Mouse (Mus musculus) MEL (cell line): Measurements from ENCODE around the gene Ttc6. TPM values are rescaled to one million over a fixed set of nuclear protein-coding genes. Genes with fewer than 3 reads are reported as not detected.

ENCODE experiments used
- DNase-seq: peaks from one replicate; pipeline ENCODE4 v3.0.0; 2011; ENCODE audit warnings: low read depth, low spot score
- H3K27ac ChIP-seq: 2 replicates; pipeline ENCODE4 v1.5.1; 2012; ENCODE audit warnings: low read depth, mild to moderate bottlenecking, control low read depth, low read length, moderate library complexity; ENCODE audit not compliant: control insufficient read depth
- H3K27me3 ChIP-seq, 2 experiments: fragments of 150-350 bp in 1 of 2; sonication (generic) in 1 of 2; 2 replicates each; pipeline ENCODE4 v1.6.1; 2012; ENCODE audit warnings: low read length in 2 of 2, mild to moderate bottlenecking in 2 of 2, improper control_type of control experiment in 1 of 2, moderate library complexity in 1 of 2; ENCODE audit not compliant: insufficient read depth in 2 of 2, control insufficient read depth in 1 of 2
- H3K36me3 ChIP-seq, 2 experiments: 2 replicates each; pipeline ENCODE4 v1.6.1; 2012 to 2014; ENCODE audit warnings: low read length in 2 of 2, improper control_type of control experiment in 1 of 2, inconsistent platforms in 1 of 2, mild to moderate bottlenecking in 1 of 2; ENCODE audit not compliant: insufficient read depth in 2 of 2, control insufficient read depth in 1 of 2
- H3K4me1 ChIP-seq, 2 experiments: fragments of 150-350 bp in 1 of 2; sonication (generic) in 1 of 2; 2 replicates each; pipeline ENCODE4 v1.6.1; 2012; ENCODE audit warnings: low read length in 2 of 2, improper control_type of control experiment in 1 of 2, mild to moderate bottlenecking in 1 of 2; ENCODE audit not compliant: insufficient read depth in 2 of 2, control insufficient read depth in 1 of 2
- H3K4me3 ChIP-seq, 2 experiments: fragments of 150-350 bp in 1 of 2; sonication (generic) in 1 of 2; 2 replicates each; pipeline ENCODE4 v1.5.1; 2012; ENCODE audit warnings: low read depth in 2 of 2, low read length in 2 of 2, mild to moderate bottlenecking in 2 of 2, moderate library complexity in 2 of 2, control low read depth in 1 of 2, improper control_type of control experiment in 1 of 2; ENCODE audit not compliant: control insufficient read depth in 1 of 2, insufficient read depth in 1 of 2
- H3K79me2 ChIP-seq: 2 replicates; pipeline ENCODE4 v1.6.1; 2012; ENCODE audit warnings: mild to moderate bottlenecking, low read length, moderate library complexity; ENCODE audit not compliant: control insufficient read depth, poor library complexity, insufficient read depth
- H3K9ac ChIP-seq: 2 replicates; pipeline ENCODE4 v1.6.1; 2012; ENCODE audit warnings: low read depth, mild to moderate bottlenecking, control low read depth, low read length, moderate library complexity; ENCODE audit not compliant: control insufficient read depth, poor library complexity, severe bottlenecking
- H3K9me3 ChIP-seq: fragments of 150-350 bp; sonication (generic); replicated peaks from 2 replicates; pipeline ENCODE4 v1.6.1; 2012; ENCODE audit warnings: mild to moderate bottlenecking, low read length, improper control_type of control experiment, moderate library complexity; ENCODE audit not compliant: insufficient read depth
- E2F4 ChIP-seq: IDR thresholded peaks from 2 replicates; pipeline ENCODE4 v1.6.1; 2011; ENCODE audit warnings: low read depth, low read length, improper control_type of control experiment, borderline replicate concordance
- ELF1 ChIP-seq: IDR thresholded peaks from 2 replicates; pipeline ENCODE4 v1.6.1; 2014; ENCODE audit warnings: low read depth, mild to moderate bottlenecking, inconsistent platforms, low read length, improper control_type of control experiment, moderate library complexity
- EP300 ChIP-seq, 2 experiments: IDR thresholded peaks; 2 replicates each; pipeline ENCODE4 v1.6.1; 2011; ENCODE audit warnings: improper control_type of control experiment in 2 of 2, low read length in 2 of 2, low read depth in 1 of 2, mild to moderate bottlenecking in 1 of 2
- KAT2A ChIP-seq: conservative IDR thresholded peaks from 2 replicates; pipeline ENCODE4 v1.6.1; 2012; ENCODE audit warnings: low read depth, low read length, improper control_type of control experiment, inconsistent platforms
- MAX ChIP-seq: IDR thresholded peaks from 2 replicates; pipeline ENCODE4 v1.6.1; 2011; ENCODE audit warnings: low read length, improper control_type of control experiment
- MAZ ChIP-seq: IDR thresholded peaks from 2 replicates; pipeline ENCODE4 v1.6.1; 2012; ENCODE audit warnings: low read depth, mild to moderate bottlenecking, inconsistent platforms, low read length, improper control_type of control experiment
- MEF2A ChIP-seq: IDR thresholded peaks from 2 replicates; pipeline ENCODE4 v1.6.1; 2014; ENCODE audit warnings: low read depth, mild to moderate bottlenecking, inconsistent platforms, low read length, improper control_type of control experiment; ENCODE audit not compliant: poor library complexity, insufficient replicate concordance, severe bottlenecking; ENCODE audit errors: extremely low read depth
- MXI1 ChIP-seq: IDR thresholded peaks from 2 replicates; pipeline ENCODE4 v1.6.1; 2011; ENCODE audit warnings: mild to moderate bottlenecking, low read depth, low read length, improper control_type of control experiment
- MYB ChIP-seq: IDR thresholded peaks from 2 replicates; pipeline ENCODE4 v1.6.1; 2011; ENCODE audit warnings: mild to moderate bottlenecking, low read depth, low read length, improper control_type of control experiment
- MYC ChIP-seq: IDR thresholded peaks from 2 replicates; pipeline ENCODE4 v1.6.1; 2011; ENCODE audit warnings: low read depth, mild to moderate bottlenecking, low read length, improper control_type of control experiment, moderate library complexity
- NRF1 ChIP-seq: IDR thresholded peaks from 2 replicates; pipeline ENCODE4 v1.6.1; 2014; ENCODE audit warnings: low read depth, mild to moderate bottlenecking, inconsistent platforms, low read length, improper control_type of control experiment, moderate library complexity; ENCODE audit not compliant: poor library complexity, insufficient read depth, severe bottlenecking
- POLR2A ChIP-seq, 2 experiments: IDR thresholded peaks; 2 replicates each; pipeline ENCODE4 v1.6.1; 2011 to 2012; ENCODE audit warnings: low read length in 2 of 2, mild to moderate bottlenecking in 2 of 2, control low read depth in 1 of 2, improper control_type of control experiment in 1 of 2, low read depth in 1 of 2, moderate library complexity in 1 of 2; ENCODE audit not compliant: control insufficient read depth in 1 of 2, insufficient read depth in 1 of 2, poor library complexity in 1 of 2
- POLR2AphosphoS2 ChIP-seq: IDR thresholded peaks from 2 replicates; pipeline ENCODE4 v1.6.1; 2011; ENCODE audit warnings: low read length, improper control_type of control experiment
- RAD21 ChIP-seq: IDR thresholded peaks from 2 replicates; pipeline ENCODE4 v1.6.1; 2011; ENCODE audit warnings: mild to moderate bottlenecking, low read depth, low read length, improper control_type of control experiment
- RCOR1 ChIP-seq: IDR thresholded peaks from 2 replicates; pipeline ENCODE4 v1.6.1; 2012; ENCODE audit warnings: low read depth, mild to moderate bottlenecking, inconsistent platforms, low read length, improper control_type of control experiment
- SIN3A ChIP-seq: IDR thresholded peaks from 2 replicates; pipeline ENCODE4 v1.6.1; 2012; ENCODE audit warnings: low read length, improper control_type of control experiment, inconsistent platforms
- TAL1 ChIP-seq: IDR thresholded peaks from 2 replicates; pipeline ENCODE4 v1.6.1; 2012; ENCODE audit warnings: mild to moderate bottlenecking, inconsistent platforms, low read length, moderate library complexity, mixed read lengths
- TBP ChIP-seq: IDR thresholded peaks from 2 replicates; pipeline ENCODE4 v1.8.0; 2011; ENCODE audit warnings: low read depth, low read length, improper control_type of control experiment
- USF1 ChIP-seq: IDR thresholded peaks from 2 replicates; pipeline ENCODE4 v1.6.1; 2014; ENCODE audit warnings: low read depth, mild to moderate bottlenecking, inconsistent platforms, low read length, improper control_type of control experiment, moderate library complexity
- ZKSCAN1 ChIP-seq: IDR thresholded peaks from 2 replicates; pipeline ENCODE4 v1.6.1; 2012; ENCODE audit warnings: low read depth, mild to moderate bottlenecking, inconsistent platforms, low read length, improper control_type of control experiment, moderate library complexity
- polyA plus RNA-seq, 2 experiments: library from polyadenylated mRNA; stranded (reverse) in 1 of 2; unstranded in 1 of 2; fragments of >175 nt in 1 of 2; fragments of >200 nt in 1 of 2; gene quantifications; 2 replicates each; pipeline versions ENCODE4 v1.2.1 to v1.2.4; 2012; ENCODE audit warnings: low replicate concordance in 2 of 2, low read depth in 1 of 2; ENCODE audit not compliant: insufficient read length in 2 of 2, insufficient read depth in 1 of 2, missing spikeins in 1 of 2
- total RNA-seq: library from RNA; depleted of rRNA; stranded (reverse); fragments of 300-350 nt; gene quantifications from 2 replicates; pipeline ENCODE4 v1.2.3, GENCODE M21; 2012

The Ttc6 gene
- total and polyA plus RNA-seq, 3 experiments: not detected

DNA sequence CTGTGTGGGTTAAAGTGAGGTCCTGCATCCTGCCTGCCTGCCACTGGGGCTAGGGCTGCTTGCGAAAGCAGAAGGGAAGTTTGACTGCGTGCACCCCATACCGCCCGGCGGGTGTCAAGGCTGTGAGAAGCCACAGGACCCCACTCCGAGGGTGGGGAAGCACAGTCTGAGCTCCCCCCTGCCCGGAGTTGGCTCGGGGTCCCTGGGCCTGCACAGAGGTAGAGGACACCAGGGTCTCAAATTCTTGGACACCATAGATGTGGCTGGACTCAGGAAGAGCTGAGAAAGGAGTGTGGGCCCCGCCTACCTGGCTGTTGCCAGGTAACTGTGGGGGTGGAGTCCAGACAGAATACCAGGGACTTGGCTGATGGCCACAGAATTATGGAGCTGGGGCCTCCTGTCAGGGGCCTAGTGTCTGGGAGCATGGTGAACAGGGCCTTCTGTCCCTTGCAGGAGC, 121.1 kb downstream of the Ttc6 start:
- Histone ChIP-seq H3K79me2 (no peaks in the 10 kb centered on the region), H3K4me1 (no peaks in the 10 kb centered on the region), H3K27ac (no peak overlapping the region), H3K36me3 (no peaks in the 10 kb centered on the region), H3K9ac (no peak overlapping the region), H3K27me3 (no peaks in the 10 kb centered on the region), H3K9me3 (no peaks in the 10 kb centered on the region), H3K4me3 (no peak overlapping the region)
- no peak for DNase-seq
- TF ChIP-seq MXI1 (no peak), MYB (no peak), ELF1 (no peak), MYC (no peak), RAD21 (no peak), E2F4 (no peak), MAZ (no peak), ZKSCAN1 (no peak), USF1 (no peak), EP300 (IDR thresholded peaks at IDR 0.05; ENCODE audit: low read depth in 1 of 2, low read length in 2 of 2) (no peak), TBP (no peak), POLR2A (IDR thresholded peaks at IDR 0.05; ENCODE audit: control insufficient read depth in 1 of 2, insufficient read depth in 1 of 2, low read depth in 1 of 2, low read length in 2 of 2, poor library complexity in 1 of 2) (no peak), TAL1 (no peak), KAT2A (no peak), MAX (no peak), POLR2AphosphoS2 (no peak), NRF1 (no peak), RCOR1 (no peak), MEF2A (no peak), SIN3A (no peak)

DNA sequence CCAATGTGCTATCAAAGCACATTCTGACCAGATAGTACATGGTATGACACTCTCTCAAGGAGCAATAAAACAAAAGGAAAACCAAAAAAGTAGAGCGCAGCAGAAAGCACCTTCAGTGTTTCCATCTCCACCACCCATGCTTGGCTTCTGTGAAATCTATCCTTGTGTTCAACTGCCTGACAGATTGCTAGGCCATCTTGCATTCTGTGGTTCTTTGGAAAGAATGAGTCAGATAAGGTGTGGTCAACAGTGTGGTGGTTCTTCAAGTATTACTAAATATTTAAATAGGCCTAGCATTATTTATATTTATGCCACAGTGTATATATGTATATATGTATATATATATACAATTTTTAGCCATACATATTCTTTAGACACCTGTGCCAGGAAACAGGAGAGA, 146.1 kb downstream of the Ttc6 start:
- no peak overlapping the region for H3K4me3 ChIP-seq
- H3K9ac ChIP-seq: no peak overlapping the region
- no peak for DNase-seq
- H3K27ac ChIP-seq: no peak overlapping the region
- H3K27me3 ChIP-seq: no peaks in the 10 kb centered on the region; a peak in 1 of 4 replicates
- H3K79me2 ChIP-seq: no peaks in the 10 kb centered on the region
- TF ChIP-seq MAX (no peak), MAZ (no peak)
- TF ChIP-seq, all 39 proteins: peak for 0
- Histone ChIP-seq H3K36me3 (no peaks in the 10 kb centered on the region), H3K4me1 (no peaks in the 10 kb centered on the region), H3K9me3 (no peaks in the 10 kb centered on the region)
